Mouse (Mus musculus) myocyte (in vitro differentiated cells): ENCODE measurements around the gene Itpr1. TPM values are rescaled to one million over a fixed set of nuclear protein-coding genes. Genes with fewer than 3 reads are reported as not detected.

Source experiments
- H3K27me3 ChIP-seq: one replicate; pipeline ENCODE4 v1.6.1; 2011; ENCODE audit not compliant: control insufficient read depth, insufficient read depth, insufficient read length
- H3K36me3 ChIP-seq: one replicate; pipeline ENCODE4 v1.6.1; 2011; ENCODE audit not compliant: control insufficient read depth, insufficient read depth
- H3K4me2 ChIP-seq: one replicate; pipeline ENCODE4 v1.6.1; 2011; ENCODE audit warnings: low read depth, control low read depth
- H3K4me3 ChIP-seq: one replicate; pipeline ENCODE4 v1.5.1; 2011; ENCODE audit warnings: mild to moderate bottlenecking, control low read depth, moderate library complexity
- H3K79me2 ChIP-seq: one replicate; pipeline ENCODE4 v1.6.1; 2011; ENCODE audit not compliant: control insufficient read depth, insufficient read depth
- H3ac ChIP-seq: one replicate; pipeline ENCODE4 v1.6.1; 2011; ENCODE audit not compliant: control insufficient read depth, insufficient read length
- CEBPB ChIP-seq: IDR thresholded peaks from 2 replicates; pipeline ENCODE4 v1.6.1; 2011; ENCODE audit warnings: mild to moderate bottlenecking, moderate library complexity; ENCODE audit not compliant: poor library complexity, insufficient read depth, severe bottlenecking
- E2F4 ChIP-seq: IDR thresholded peaks from one replicate; pipeline ENCODE4 v1.6.1; 2011; ENCODE audit warnings: mild to moderate bottlenecking, control low read depth, moderate library complexity; ENCODE audit not compliant: insufficient read depth
- MAX ChIP-seq: IDR thresholded peaks from one replicate; pipeline ENCODE4 v1.6.1; 2011; ENCODE audit warnings: low read depth, mild to moderate bottlenecking, control low read depth
- MYOD1 ChIP-seq, 3 experiments: IDR thresholded peaks; one replicate each; pipeline ENCODE4 v1.6.1; 2011; ENCODE audit warnings: control low read depth in 2 of 3, low read depth in 2 of 3, mild to moderate bottlenecking in 2 of 3, moderate library complexity in 1 of 3; ENCODE audit not compliant: insufficient read length in 2 of 3, control insufficient read depth in 1 of 3
- MYOG ChIP-seq, 3 experiments: IDR thresholded peaks; one replicate each; pipeline ENCODE4 v1.6.1; 2011; ENCODE audit warnings: control low read depth in 2 of 3, low read depth in 2 of 3, mild to moderate bottlenecking in 2 of 3; ENCODE audit not compliant: insufficient read length in 2 of 3, control insufficient read depth in 1 of 3, insufficient read depth in 1 of 3
- POLR2A ChIP-seq: IDR thresholded peaks from one replicate; pipeline ENCODE4 v1.6.1; 2011; ENCODE audit warnings: low read depth, mild to moderate bottlenecking, control low read depth, moderate library complexity; ENCODE audit not compliant: insufficient read length
- POLR2AphosphoS2 ChIP-seq: IDR thresholded peaks from one replicate; pipeline ENCODE4 v1.6.1; 2011; ENCODE audit warnings: low read depth, control low read depth; ENCODE audit not compliant: insufficient read length
- REST ChIP-seq: IDR thresholded peaks from one replicate; pipeline ENCODE4 v1.6.1; 2011; ENCODE audit warnings: mild to moderate bottlenecking, control low read depth, moderate library complexity; ENCODE audit not compliant: insufficient read depth, insufficient read length
- SRF ChIP-seq: IDR thresholded peaks from one replicate; pipeline ENCODE4 v1.6.1; 2011; ENCODE audit warnings: low read depth; ENCODE audit not compliant: control insufficient read depth, insufficient read length
- TCF12 ChIP-seq: IDR thresholded peaks from one replicate; pipeline ENCODE4 v1.6.1; 2011; ENCODE audit warnings: mild to moderate bottlenecking, control low read depth; ENCODE audit not compliant: poor library complexity, insufficient read depth, severe bottlenecking
- TCF3 ChIP-seq: IDR thresholded peaks from one replicate; pipeline ENCODE4 v1.6.1; 2011; ENCODE audit warnings: low read depth, control low read depth; ENCODE audit not compliant: insufficient read length
- USF1 ChIP-seq: IDR thresholded peaks from one replicate; pipeline ENCODE4 v1.6.1; 2011; ENCODE audit warnings: low read depth, mild to moderate bottlenecking, control low read depth, moderate library complexity
- polyA plus RNA-seq: library from polyadenylated mRNA; unstranded; fragments of >200 nt; fragmentation: generic; extraction: Trizol; gene quantifications from one replicate; pipeline ENCODE4 v1.2.1, GENCODE M21; 2012; ENCODE audit warnings: missing spikeins

Itpr1 gene
- polyA plus RNA-seq, 1 experiment = 3.1 TPM

DNA sequence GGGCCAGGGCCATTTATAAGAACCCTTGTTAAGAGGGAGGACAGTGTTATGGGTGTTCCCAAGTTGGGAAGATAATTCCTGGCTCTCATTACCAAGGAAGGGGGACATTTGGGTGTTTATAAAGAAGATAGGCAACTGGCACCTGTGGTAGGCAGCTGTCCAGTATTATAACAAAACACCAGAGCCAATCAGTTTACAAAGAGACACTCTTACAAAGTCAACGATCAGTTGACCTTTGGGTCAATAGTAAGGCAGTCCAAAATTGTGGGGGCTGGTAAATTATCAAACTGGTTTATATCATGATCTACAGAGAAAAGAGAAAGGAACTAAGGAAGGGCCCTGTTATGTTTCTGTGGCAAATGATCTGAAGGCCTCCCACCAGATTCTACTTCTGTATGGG, 104.1 kb downstream of the Itpr1 start:
- TF ChIP-seq CEBPB (no peak), MAX (no peak)
- Histone ChIP-seq H3K36me3 (no peaks in the 10 kb centered on the region), H3K4me3 (no peak overlapping the region), H3ac (no peak overlapping the region), H3K4me2 (no peak overlapping the region), H3K27me3 (no peaks in the 10 kb centered on the region), H3K79me2 (no peaks in the 10 kb centered on the region)

- TF ChIP-seq POLR2AphosphoS2 (no peak), SRF (no peak), E2F4 (no peak), TCF12 (no peak), CEBPB (no peak), REST (no peak), USF1 (no peak), MAX (no peak), TCF3 (no peak), MYOD1 (IDR thresholded peaks at IDR 0.05; ENCODE audit: control insufficient read depth in 1 of 3, insufficient read length in 2 of 3, low read depth in 2 of 3) (no peak), MYOG (IDR thresholded peaks at IDR 0.05; ENCODE audit: control insufficient read depth in 1 of 3, insufficient read depth in 1 of 3, insufficient read length in 2 of 3, low read depth in 2 of 3) (no peak), POLR2A (no peak)
- H3K4me3 ChIP-seq = no peak overlapping the region
Observed at GRCm38 (mm10) chr6:108321653-108322052, 108.8 kb downstream of the Itpr1 start.

DNA sequence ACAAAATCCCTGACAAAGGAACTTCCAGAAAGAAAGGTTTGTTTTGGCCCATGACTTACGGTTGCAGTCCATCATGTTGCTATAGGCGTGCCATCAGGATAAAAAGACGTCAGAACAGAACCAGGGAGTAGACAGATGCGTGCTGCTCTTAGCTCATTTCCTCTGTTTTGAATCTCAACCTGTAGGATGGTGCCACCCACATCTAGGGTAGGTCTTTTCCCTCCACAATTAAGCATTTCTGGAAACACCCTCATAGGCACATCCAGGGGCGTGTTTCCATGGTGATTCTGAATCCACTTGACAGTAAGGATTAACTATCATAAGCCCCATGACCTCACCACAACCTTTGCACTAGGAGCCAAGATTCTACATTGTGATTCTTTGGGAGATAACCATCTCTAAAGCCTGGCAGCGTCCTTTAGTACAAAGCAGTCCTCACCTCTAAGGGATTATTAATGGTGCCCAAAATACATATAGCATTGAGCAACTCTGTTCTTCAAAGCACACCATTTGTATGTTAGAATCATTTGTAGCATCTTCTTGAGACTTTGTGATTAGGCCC, 111.6 kb downstream of the Itpr1 start:
- H3ac ChIP-seq = no peak overlapping the region
- H3K4me2 ChIP-seq = no peak overlapping the region
- no peak overlapping the region for H3K4me3 ChIP-seq
- TF ChIP-seq POLR2A = no peak
- TF ChIP-seq TCF12 = no peak
- no peak for TF ChIP-seq CEBPB
- TF ChIP-seq MYOG (IDR thresholded peaks at IDR 0.05; ENCODE audit: control insufficient read depth in 1 of 3, insufficient read depth in 1 of 3, insufficient read length in 2 of 3, low read depth in 2 of 3) = no peak
- no peak for TF ChIP-seq POLR2AphosphoS2
- TF ChIP-seq REST = no peak
- no peak for TF ChIP-seq SRF
- TF ChIP-seq MYOD1 (IDR thresholded peaks at IDR 0.05; ENCODE audit: control insufficient read depth in 1 of 3, insufficient read length in 2 of 3, low read depth in 2 of 3) = no peak
- no peak for TF ChIP-seq MAX
- TF ChIP-seq TCF3 = no peak
- TF ChIP-seq E2F4 = no peak
- no peak for TF ChIP-seq USF1
- H3K79me2 ChIP-seq = no peaks in the 10 kb centered on the region
- H3K36me3 ChIP-seq = no peaks in the 10 kb centered on the region
- no peaks in the 10 kb centered on the region for H3K27me3 ChIP-seq

More at GRCm38 (mm10) chr6:108321653-108322052, 108.8 kb downstream of the Itpr1 start:
- no peak overlapping the region for H3ac ChIP-seq
- H3K4me2 ChIP-seq = no peak overlapping the region
- no peaks in the 10 kb centered on the region for H3K36me3 ChIP-seq
- no peaks in the 10 kb centered on the region for H3K27me3 ChIP-seq
- H3K79me2 ChIP-seq = no peaks in the 10 kb centered on the region

DNA sequence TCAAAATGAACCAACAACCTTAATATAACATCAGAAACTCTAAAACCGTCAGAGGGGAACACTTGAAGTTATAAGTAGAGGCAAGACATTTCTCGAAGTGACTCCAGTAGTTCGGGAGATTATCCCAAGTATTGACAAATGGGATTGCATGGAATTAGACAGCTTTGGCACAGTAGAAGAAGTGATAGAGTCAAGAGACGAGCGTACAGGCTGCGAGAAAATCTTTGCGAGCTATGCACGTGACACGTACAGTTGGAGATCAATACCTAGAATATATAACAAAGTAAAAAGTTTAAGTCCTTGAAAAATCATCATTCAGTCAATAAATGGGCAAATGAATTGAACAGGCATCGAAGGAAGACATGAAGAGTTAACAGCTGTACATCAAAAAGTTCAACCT, 112.5 kb downstream of the Itpr1 start:
- no peaks in the 10 kb centered on the region for H3K36me3 ChIP-seq
- H3K79me2 ChIP-seq = no peaks in the 10 kb centered on the region
- H3K4me3 ChIP-seq = no peak overlapping the region
- no peaks in the 10 kb centered on the region for H3K27me3 ChIP-seq
- H3ac ChIP-seq = no peak overlapping the region
- TF ChIP-seq SRF (no peak), POLR2AphosphoS2 (no peak), USF1 (no peak), E2F4 (no peak), MYOD1 (IDR thresholded peaks at IDR 0.05; ENCODE audit: control insufficient read depth in 1 of 3, insufficient read length in 2 of 3, low read depth in 2 of 3) (no peak), TCF12 (no peak), CEBPB (no peak), POLR2A (no peak), REST (no peak), TCF3 (no peak), MYOG (IDR thresholded peaks at IDR 0.05; ENCODE audit: control insufficient read depth in 1 of 3, insufficient read depth in 1 of 3, insufficient read length in 2 of 3, low read depth in 2 of 3) (no peak), MAX (no peak)
- no peak overlapping the region for H3K4me2 ChIP-seq

GRCm38 (mm10) chr6:108325948-108326411, 113.1 kb downstream of the Itpr1 start:
- Histone ChIP-seq H3K4me2 (no peak overlapping the region), H3K27me3 (no peaks in the 10 kb centered on the region), H3ac (no peak overlapping the region), H3K4me3 (no peak overlapping the region), H3K79me2 (no peaks in the 10 kb centered on the region), H3K36me3 (no peaks in the 10 kb centered on the region)
- TF ChIP-seq TCF12 (no peak), REST (no peak), MAX (no peak), CEBPB (no peak), POLR2A (no peak), POLR2AphosphoS2 (no peak), SRF (no peak), E2F4 (no peak), USF1 (no peak), TCF3 (no peak)
